Mouse (Mus musculus) left cerebral cortex, adult 11 months (tissue): ENCODE results near the gene Ccl20.

Source experiments
- DNase-seq: peaks from one replicate; pipeline ENCODE4 v3.0.0; 2022; ENCODE audit warnings: low spot score

Ccl20 gene

GRCm38 (mm10) chr1:83141510-83141909 lies 24.9 kb downstream of the Ccl20 start:
- DNase-seq = no peak

- no peak for DNase-seq
Measured at GRCm38 (mm10) chr1:83142055-83142454, 25.5 kb downstream of the Ccl20 start.

GRCm38 (mm10) chr1:83146547-83146946 lies 30.0 kb downstream of the Ccl20 start:
- DNase-seq = no peak

GRCm38 (mm10) chr1:83150227-83150626 lies 33.7 kb downstream of the Ccl20 start:
- no peak for DNase-seq

DNA sequence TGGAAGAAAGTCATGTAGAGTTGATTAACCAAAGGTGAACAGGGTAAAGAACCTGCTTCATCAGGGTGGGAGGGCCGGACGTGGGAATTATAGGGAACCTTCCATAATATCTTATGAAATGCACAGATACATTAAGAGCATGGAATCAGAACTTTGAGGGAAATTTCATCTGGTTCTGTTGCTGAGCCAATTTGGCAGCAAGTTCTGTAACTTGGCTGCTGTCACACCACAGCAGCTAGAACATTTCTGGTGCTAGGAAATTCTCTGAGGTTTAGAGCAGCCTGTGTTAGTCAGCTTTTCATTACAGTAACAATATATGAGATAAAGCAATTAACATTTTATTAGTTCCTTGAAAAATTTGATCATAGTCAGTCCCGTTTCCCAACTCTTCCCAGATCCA lies 36.4 kb downstream of the Ccl20 start:
- peak; percentile 7 for DNase-seq

GRCm38 (mm10) chr1:83156876-83157275 lies 40.3 kb downstream of the Ccl20 start:
- no peak for DNase-seq

DNA sequence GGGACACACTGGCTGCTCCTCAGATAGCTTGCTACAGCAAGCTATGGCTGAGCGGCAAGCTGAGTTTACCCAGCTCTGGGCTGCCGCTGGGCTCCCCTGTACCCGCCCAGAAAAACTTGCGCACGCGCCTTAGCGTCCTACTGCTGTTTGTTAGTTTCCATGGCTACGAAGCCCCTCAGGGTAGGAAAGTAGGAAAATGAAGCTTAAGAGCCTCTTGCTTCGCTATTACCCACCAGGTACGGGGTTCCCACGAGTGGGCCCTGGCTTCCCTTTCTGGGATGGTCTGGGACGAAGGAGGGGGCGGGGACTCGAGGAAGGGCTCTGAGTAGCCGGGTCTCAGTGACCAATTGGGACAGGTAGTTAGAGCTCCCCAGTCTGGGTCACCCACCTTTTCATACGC lies 43.0 kb downstream of the Ccl20 start, which contains the start of gene Daw1:
Daw1 (plus strand) TSS at position 150 of the 400 bp plus-strand sequence.
- DNase-seq = no peak

DNA sequence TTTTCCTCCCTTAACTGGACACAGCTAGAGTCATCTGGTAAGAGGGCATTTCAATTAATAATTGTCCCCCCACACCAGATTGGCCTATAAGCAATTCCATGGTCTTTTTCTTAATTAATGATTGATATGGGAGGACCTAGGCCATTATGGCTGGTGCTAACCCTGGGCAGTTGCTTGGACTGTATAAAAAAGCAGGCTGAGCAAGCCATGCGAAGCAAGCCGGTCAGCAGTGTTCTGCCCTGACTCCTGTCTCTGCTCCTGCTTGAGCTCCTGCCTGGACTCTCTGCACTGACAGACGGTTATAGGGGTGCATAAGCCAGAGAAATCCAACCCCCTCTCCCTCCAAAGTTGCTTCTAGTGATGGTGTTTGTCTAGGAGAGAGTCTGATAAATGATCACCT lies 45.1 kb downstream of the Ccl20 start:
- no peak for DNase-seq

- DNase-seq = no peak
Measured at GRCm38 (mm10) chr1:83164027-83164426, 47.5 kb downstream of the Ccl20 start.
